Mouse (Mus musculus): Measurements from ENCODE around the gene Usp54. TPM values are rescaled to one million over a fixed set of nuclear protein-coding genes. Genes with fewer than 3 reads are reported as not detected.

Gene Usp54
- polyA plus RNA-seq, 1 experiment from 2014 or later, result 11.2 TPM

- no peak overlapping the region for H3K4me2 ChIP-seq
- H3K9me3 ChIP-seq, result no peaks in the 10 kb centered on the region
- no peaks in the 10 kb centered on the region for H3K4me1 ChIP-seq (replicated peaks)
- H3K4me3 ChIP-seq, result no peak overlapping the region
- no peaks in the 10 kb centered on the region for H3K27me3 ChIP-seq
- H3K36me3 ChIP-seq, result no peaks in the 10 kb centered on the region
- no peak overlapping the region for H3K27ac ChIP-seq (replicated peaks)
- WGBS, result 87% methylated on average over 2 of the region's 2 CpGs
- ATAC-seq (ENCODE audit: low FRiP score, low read depth), result no peak
- H3K9ac ChIP-seq, result no peak overlapping the region
These were observed 14.4 kb downstream of the Usp54 start for GRCm38 (mm10) chr14:20626447-20626846.

GRCm38 (mm10) chr14:20622907-20623306 is 18.0 kb downstream of the Usp54 start:
- no peaks in the 10 kb centered on the region for H3K27me3 ChIP-seq
- no peak overlapping the region for H3K4me2 ChIP-seq
- WGBS, result 92% methylated on average over 3 of the region's 3 CpGs
- no peak overlapping the region for H3K4me3 ChIP-seq
- H3K27ac ChIP-seq (replicated peaks), result no peak overlapping the region
- ATAC-seq (ENCODE audit: low FRiP score, low read depth), result no peak
- no peaks in the 10 kb centered on the region; the same call in 1 of the 2 replicates for H3K4me1 ChIP-seq (replicated peaks)
- no peaks in the 10 kb centered on the region for H3K36me3 ChIP-seq
- no peaks in the 10 kb centered on the region for H3K9me3 ChIP-seq
- no peak overlapping the region for H3K9ac ChIP-seq

GRCm38 (mm10) chr14:20622412-20622811 is 18.5 kb downstream of the Usp54 start:
- H3K27me3 ChIP-seq, result no peaks in the 10 kb centered on the region
- no peaks in the 10 kb centered on the region for H3K36me3 ChIP-seq
- no peaks in the 10 kb centered on the region; the same call in 1 of the 2 replicates for H3K4me1 ChIP-seq (replicated peaks)
- no peak overlapping the region for H3K4me3 ChIP-seq
- no peak for ATAC-seq (ENCODE audit: low FRiP score, low read depth)
- H3K9me3 ChIP-seq, result no peaks in the 10 kb centered on the region
- 81% methylated on average over 2 of the region's 2 CpGs for WGBS
- no peak overlapping the region for H3K9ac ChIP-seq
- H3K27ac ChIP-seq (replicated peaks), result no peak overlapping the region
- no peak overlapping the region for H3K4me2 ChIP-seq

GRCm38 (mm10) chr14:20621903-20622302 is 19.0 kb downstream of the Usp54 start:
- H3K4me1 ChIP-seq (replicated peaks), result no peaks in the 10 kb centered on the region; the same call in 1 of the 2 replicates
- H3K27ac ChIP-seq (replicated peaks), result no peak overlapping the region
- no peak for ATAC-seq (ENCODE audit: low FRiP score, low read depth)
- no peak overlapping the region for H3K4me2 ChIP-seq
- H3K36me3 ChIP-seq, result no peaks in the 10 kb centered on the region
- 80% methylated on average over 2 of the region's 2 CpGs for WGBS
- H3K4me3 ChIP-seq, result no peak overlapping the region
- no peaks in the 10 kb centered on the region for H3K27me3 ChIP-seq
- no peak overlapping the region for H3K9ac ChIP-seq
- no peaks in the 10 kb centered on the region for H3K9me3 ChIP-seq

- Histone ChIP-seq H3K36me3 (no peaks in the 10 kb centered on the region), H3K9me3 (no peaks in the 10 kb centered on the region), H3K9ac (no peak overlapping the region), H3K4me1 (replicated peaks) (peaks cover 3% of the 10 kb centered on the region; the same call in 1 of the 2 replicates), H3K4me2 (no peak overlapping the region), H3K27me3 (no peaks in the 10 kb centered on the region), H3K27ac (replicated peaks) (peak overlapping the region; percentile 39; the same call in 1 of the 2 replicates), H3K4me3 (no peak overlapping the region)
- ATAC-seq (ENCODE audit: low FRiP score, low read depth), result no peak
These were observed 21.7 kb downstream of the Usp54 start for GRCm38 (mm10) chr14:20619131-20619530.

GRCm38 (mm10) chr14:20618211-20618610 is 22.7 kb downstream of the Usp54 start:
- no peaks in the 10 kb centered on the region for H3K9me3 ChIP-seq
- ATAC-seq (ENCODE audit: low FRiP score, low read depth), result no peak
- no peak overlapping the region for H3K9ac ChIP-seq
- no peak overlapping the region for H3K4me2 ChIP-seq
- H3K36me3 ChIP-seq, result no peaks in the 10 kb centered on the region
- 68% methylated on average over 5 of the region's 5 CpGs for WGBS
- H3K27me3 ChIP-seq, result no peaks in the 10 kb centered on the region
- H3K4me1 ChIP-seq (replicated peaks), result peaks cover 3% of the 10 kb centered on the region; the same call in 1 of the 2 replicates
- H3K4me3 ChIP-seq, result no peak overlapping the region
- H3K27ac ChIP-seq (replicated peaks), result 0 out of 2 replicates have a peak overlapping the region, but pooled peaks have one; percentile 41

GRCm38 (mm10) chr14:20616421-20616820 is 24.4 kb downstream of the Usp54 start:
- ATAC-seq (ENCODE audit: low FRiP score, low read depth), result no peak
- Histone ChIP-seq H3K4me3 (no peak overlapping the region), H3K27ac (replicated peaks) (no peak overlapping the region), H3K36me3 (no peaks in the 10 kb centered on the region), H3K9ac (no peak overlapping the region), H3K4me1 (replicated peaks) (peaks cover 3% of the 10 kb centered on the region; the same call in 1 of the 2 replicates), H3K4me2 (no peak overlapping the region), H3K27me3 (no peaks in the 10 kb centered on the region), H3K9me3 (no peaks in the 10 kb centered on the region)
- WGBS, result 41% methylated on average over 2 of the region's 2 CpGs

- WGBS, result 100% methylated on average over 2 of the region's 2 CpGs
- H3K4me3 ChIP-seq, result no peak overlapping the region
- H3K27ac ChIP-seq (replicated peaks), result no peak overlapping the region
- no peaks in the 10 kb centered on the region for H3K27me3 ChIP-seq
- H3K9me3 ChIP-seq, result no peaks in the 10 kb centered on the region
- H3K4me1 ChIP-seq (replicated peaks), result peaks cover 3% of the 10 kb centered on the region; the same call in 1 of the 2 replicates
- no peaks in the 10 kb centered on the region for H3K36me3 ChIP-seq
- no peak overlapping the region for H3K9ac ChIP-seq
- ATAC-seq (ENCODE audit: low FRiP score, low read depth), result no peak
- H3K4me2 ChIP-seq, result no peak overlapping the region
These were observed 25.8 kb downstream of the Usp54 start for GRCm38 (mm10) chr14:20615075-20615474.

- no peaks in the 10 kb centered on the region for H3K27me3 ChIP-seq
- no peak overlapping the region for H3K9ac ChIP-seq
- no peak for ATAC-seq (ENCODE audit: low FRiP score, low read depth)
- no peak overlapping the region for H3K4me3 ChIP-seq
- peaks cover 3% of the 10 kb centered on the region; the same call in 1 of the 2 replicates for H3K4me1 ChIP-seq (replicated peaks)
- H3K27ac ChIP-seq (replicated peaks), result no peak overlapping the region
- no peak overlapping the region for H3K4me2 ChIP-seq
- no peaks in the 10 kb centered on the region for H3K36me3 ChIP-seq
- WGBS, result 100% methylated on average over 1 of the region's 1 CpGs
- no peaks in the 10 kb centered on the region for H3K9me3 ChIP-seq
These were observed 28.0 kb downstream of the Usp54 start for GRCm38 (mm10) chr14:20612820-20613219.

GRCm38 (mm10) chr14:20610146-20610545 is 30.7 kb downstream of the Usp54 start:
- WGBS, result 78% methylated on average over 4 of the region's 4 CpGs
- no peak for ATAC-seq (ENCODE audit: low FRiP score, low read depth)

GRCm38 (mm10) chr14:20609519-20609918 is 31.3 kb downstream of the Usp54 start:
- H3K36me3 ChIP-seq, result peaks cover 10% of the 10 kb centered on the region; the same call in 1 of the 2 replicates
- H3K27me3 ChIP-seq, result no peaks in the 10 kb centered on the region
- no peak overlapping the region for H3K4me2 ChIP-seq
- no peak for ATAC-seq (ENCODE audit: low FRiP score, low read depth)
- 91% methylated on average over 3 of the region's 3 CpGs for WGBS
- no peaks in the 10 kb centered on the region for H3K9me3 ChIP-seq
- H3K4me3 ChIP-seq, result no peak overlapping the region
- no peaks in the 10 kb centered on the region for H3K4me1 ChIP-seq (replicated peaks)
- no peak overlapping the region for H3K27ac ChIP-seq (replicated peaks)
- H3K9ac ChIP-seq, result no peak overlapping the region

More at GRCm38 (mm10) chr14:20610146-20610545, 30.7 kb downstream of the Usp54 start:
- Histone ChIP-seq H3K4me3 (no peak overlapping the region), H3K4me1 (replicated peaks) (no peaks in the 10 kb centered on the region), H3K4me2 (no peak overlapping the region), H3K9ac (no peak overlapping the region), H3K27ac (replicated peaks) (no peak overlapping the region), H3K9me3 (no peaks in the 10 kb centered on the region), H3K36me3 (peaks cover 10% of the 10 kb centered on the region; the same call in 1 of the 2 replicates), H3K27me3 (no peaks in the 10 kb centered on the region)

- Histone ChIP-seq H3K4me1 (replicated peaks) (no peaks in the 10 kb centered on the region), H3K4me3 (no peak overlapping the region), H3K36me3 (peaks cover 10% of the 10 kb centered on the region; the same call in 1 of the 2 replicates), H3K9ac (no peak overlapping the region), H3K27ac (replicated peaks) (0 out of 2 replicates have a peak overlapping the region, but pooled peaks have one; percentile 11), H3K27me3 (no peaks in the 10 kb centered on the region), H3K9me3 (no peaks in the 10 kb centered on the region), H3K4me2 (no peak overlapping the region)
- ATAC-seq (ENCODE audit: low FRiP score, low read depth), result no peak
- 88% methylated on average over 9 of the region's 9 CpGs for WGBS
These were observed 33.3 kb downstream of the Usp54 start for GRCm38 (mm10) chr14:20607396-20608126.
